Mouse (Mus musculus) megakaryocyte, embryonic 14.5 days (primary cell): Measurements from ENCODE around the gene Ctf2.

Experiments used
- FLI1 ChIP-seq: IDR thresholded peaks from 2 replicates; pipeline ENCODE4 v1.6.1; 2012; ENCODE audit warnings: low read length, inconsistent platforms, mixed read lengths
- GATA1 ChIP-seq: IDR thresholded peaks from 3 replicates; pipeline ENCODE4 v1.6.1; 2012; ENCODE audit warnings: mixed read lengths, low read length, inconsistent platforms, borderline replicate concordance

- TF ChIP-seq GATA1, result no peak
- no peak for TF ChIP-seq FLI1
Measured at GRCm38 (mm10) chr7:127778350-127778749, 46.4 kb upstream of the Ctf2 start.
